Mouse (Mus musculus) bone marrow, adult 2 months (tissue): Measurements from ENCODE around the gene Gm11077. TPM values are rescaled to one million over a fixed set of nuclear protein-coding genes. Genes with fewer than 3 reads are reported as not detected.

Experiments used
- H3K27ac ChIP-seq: fragments of 200-500 bp; 2 replicates; pipeline ENCODE4 v1.5.1; 2012; ENCODE audit warnings: low read depth, mild to moderate bottlenecking, control low read depth, inconsistent platforms, low read length; ENCODE audit not compliant: control insufficient read depth, poor library complexity, insufficient read depth
- H3K4me1 ChIP-seq: fragments of 200-500 bp; 2 replicates; pipeline ENCODE4 v1.6.1; 2011; ENCODE audit warnings: low read length; ENCODE audit not compliant: control insufficient read depth, insufficient read depth
- H3K4me3 ChIP-seq: fragments of 200-500 bp; replicated peaks from 2 replicates; pipeline ENCODE3; 2011; ENCODE audit warnings: mild to moderate bottlenecking, low read depth, low read length, control low read depth; ENCODE audit not compliant: control insufficient read depth
- CTCF ChIP-seq: fragments of 200-500 bp; IDR thresholded peaks from 2 replicates; pipeline ENCODE4 v1.5.1; 2011; ENCODE audit warnings: low read length, control low read depth; ENCODE audit not compliant: control insufficient read depth, insufficient read depth
- POLR2A ChIP-seq: fragments of 200-500 bp; IDR thresholded peaks from 2 replicates; pipeline ENCODE4 v1.6.1; 2011; ENCODE audit warnings: low read depth, mild to moderate bottlenecking, control low read depth, low read length, borderline replicate concordance; ENCODE audit not compliant: control insufficient read depth
- WGBS: fragments of 180-500 bp; shearing (Covaris S2); methylation state at CpG from one replicate; pipeline ENCODE4 v1.1.7; 2018; 5-methylcytosine and 5-hydroxymethylcytosine counted together
- polyA plus RNA-seq: library from polyadenylated mRNA; stranded (reverse); fragments of >200 nt; gene quantifications from 2 replicates; pipeline ENCODE4 v1.2.4, GENCODE M21; 2011; ENCODE audit warnings: low replicate concordance; ENCODE audit not compliant: missing spikeins, insufficient read depth, insufficient read length

The Gm11077 gene
- polyA plus RNA-seq = not detected in 2 replicates

DNA sequence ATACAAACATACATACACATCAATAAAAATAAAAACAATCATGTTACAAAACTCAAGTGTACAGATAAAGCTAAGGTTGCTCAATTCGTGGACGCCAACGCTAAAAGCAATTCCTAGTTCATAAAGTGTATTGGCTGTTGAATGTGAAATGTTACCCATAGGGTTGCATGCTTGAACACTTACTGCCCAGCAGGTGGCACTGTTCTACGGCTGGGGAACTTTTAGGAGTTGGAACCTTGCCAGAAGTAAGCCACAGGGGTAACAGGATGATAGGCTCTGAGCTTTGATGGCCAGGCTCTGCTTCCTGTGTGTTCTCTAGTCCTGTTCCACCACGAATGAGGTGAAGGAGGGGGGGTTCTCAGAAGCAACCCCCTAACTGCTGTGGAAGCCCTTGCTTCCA, at the start of gene Gm11077:
Gm11077 (plus strand) TSS at position 13 of the 400 bp plus-strand sequence.
- 71% methylated on average over 5 of the region's 5 CpGs for WGBS
- H3K4me3 ChIP-seq = no peak within 1 kb of the TSS
- TF ChIP-seq POLR2A (no peak), CTCF (no peak)
- H3K27ac ChIP-seq = no peak within 1 kb of the TSS
- no peaks in the 10 kb centered on the region; the same call in 1 of the 2 replicates for H3K4me1 ChIP-seq

DNA sequence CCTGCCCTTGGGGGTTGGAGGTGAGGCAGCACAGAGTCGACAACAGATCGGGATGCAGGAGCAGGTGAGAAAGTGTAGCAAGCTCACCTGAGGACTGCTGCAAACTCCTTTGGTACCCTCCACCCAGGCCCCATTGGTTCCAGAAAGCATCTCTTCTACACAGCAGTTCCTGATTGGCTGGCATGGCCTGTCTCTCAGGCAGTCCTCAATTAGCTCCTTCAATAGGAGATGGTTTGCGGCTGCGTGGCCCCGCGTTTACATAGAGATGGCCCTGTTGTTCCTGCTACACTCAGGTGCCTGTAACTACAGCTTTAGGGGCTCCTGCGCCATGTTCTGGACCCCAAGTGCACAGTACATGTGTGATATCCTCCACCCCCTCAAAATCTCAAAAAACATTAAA, 48.4 kb upstream of the Gm11077 start:
- 95% methylated on average over 7 of the region's 7 CpGs for WGBS
- no peak overlapping the region for H3K4me3 ChIP-seq
- TF ChIP-seq POLR2A (no peak), CTCF (no peak)
- H3K27ac ChIP-seq = no peak overlapping the region
- H3K4me1 ChIP-seq = peaks cover 3% of the 10 kb centered on the region; the same call in 1 of the 2 replicates

DNA sequence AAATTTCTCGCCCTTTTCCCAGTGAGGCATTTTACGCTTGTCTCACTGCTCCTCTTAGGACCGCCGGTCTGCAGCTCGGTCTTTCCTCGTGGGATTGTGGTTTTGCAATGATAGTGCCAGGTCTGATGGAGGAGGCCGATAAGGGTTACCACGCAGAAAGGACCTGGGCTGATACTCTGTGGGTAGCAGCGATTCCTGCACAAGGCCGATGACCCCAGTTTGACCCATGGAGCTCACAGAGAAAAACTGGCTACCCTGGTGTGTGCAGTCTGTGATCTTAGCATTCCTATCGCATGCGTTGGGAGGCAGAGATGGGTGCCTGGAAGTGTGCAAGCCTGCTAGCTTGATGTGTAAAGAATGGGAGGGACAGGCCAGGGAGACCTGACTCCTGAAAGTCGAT, 46.3 kb upstream of the Gm11077 start:
- 8% methylated on average over 13 of the region's 13 CpGs for WGBS
- H3K27ac ChIP-seq = no peak overlapping the region

DNA sequence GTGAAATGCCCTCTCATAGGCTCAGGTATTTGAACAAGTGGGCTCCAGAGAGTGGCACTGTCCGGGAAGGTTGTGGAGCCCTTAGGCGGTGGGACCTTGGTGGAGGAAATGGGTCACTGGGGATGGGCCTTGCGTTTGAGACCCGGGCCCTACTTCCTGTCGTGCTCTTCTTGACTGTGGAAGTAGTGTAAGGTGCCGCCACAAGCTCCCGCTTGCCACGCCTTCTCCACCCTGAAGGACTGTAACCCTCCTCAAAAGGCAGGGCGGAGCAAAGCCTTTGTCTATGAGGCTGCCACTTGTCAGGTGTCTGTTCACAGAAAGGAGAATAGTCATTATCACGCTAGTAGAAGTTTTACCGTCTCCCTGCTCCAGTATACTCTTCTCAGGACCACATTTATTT, 44.7 kb upstream of the Gm11077 start:
- TF ChIP-seq POLR2A = no peak
- TF ChIP-seq CTCF = no peak
- H3K4me1 ChIP-seq = no peaks in the 10 kb centered on the region
- 84% methylated on average over 11 of the region's 11 CpGs for WGBS

More for the DNA sequence above, 46.3 kb upstream of the Gm11077 start:
- TF ChIP-seq POLR2A (no peak), CTCF (no peak)
- Histone ChIP-seq H3K4me3 (no peak overlapping the region), H3K4me1 (peaks cover 3% of the 10 kb centered on the region; the same call in 1 of the 2 replicates)

GRCm38 (mm10) chr6:140689617-140690404, 39.3 kb upstream of the Gm11077 start:
- TF ChIP-seq POLR2A (no peak), CTCF (no peak)
- WGBS = 89% methylated on average over 16 of the region's 16 CpGs
- Histone ChIP-seq H3K4me1 (no peaks in the 10 kb centered on the region), H3K4me3 (no peak overlapping the region), H3K27ac (no peak overlapping the region)

More for the DNA sequence above, 44.7 kb upstream of the Gm11077 start:
- Histone ChIP-seq H3K4me3 (no peak overlapping the region), H3K27ac (no peak overlapping the region)

DNA sequence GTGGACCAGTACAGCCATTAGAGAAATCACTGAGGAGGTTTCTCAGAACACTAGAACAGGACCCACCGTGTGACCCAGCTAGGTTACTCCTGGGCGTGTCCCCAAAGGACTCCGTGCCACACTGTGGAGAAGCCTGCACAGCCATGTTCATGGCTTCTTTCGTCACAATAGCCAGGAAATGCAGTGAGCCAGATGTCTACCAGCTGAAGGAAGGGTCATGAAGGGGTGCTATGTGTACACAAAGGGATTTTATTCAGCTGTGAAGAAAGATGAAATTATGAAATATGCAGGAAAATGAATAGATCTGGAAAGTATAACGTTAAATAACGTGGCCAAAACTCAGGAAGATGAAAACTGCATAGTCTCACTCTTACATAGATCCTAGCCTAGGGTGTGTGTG, 36.9 kb upstream of the Gm11077 start:
- H3K4me1 ChIP-seq = no peaks in the 10 kb centered on the region
- no peak overlapping the region for H3K4me3 ChIP-seq
- WGBS = 67% methylated on average over 6 of the region's 6 CpGs
- TF ChIP-seq CTCF = no peak
- TF ChIP-seq POLR2A = no peak
- H3K27ac ChIP-seq = no peak overlapping the region

DNA sequence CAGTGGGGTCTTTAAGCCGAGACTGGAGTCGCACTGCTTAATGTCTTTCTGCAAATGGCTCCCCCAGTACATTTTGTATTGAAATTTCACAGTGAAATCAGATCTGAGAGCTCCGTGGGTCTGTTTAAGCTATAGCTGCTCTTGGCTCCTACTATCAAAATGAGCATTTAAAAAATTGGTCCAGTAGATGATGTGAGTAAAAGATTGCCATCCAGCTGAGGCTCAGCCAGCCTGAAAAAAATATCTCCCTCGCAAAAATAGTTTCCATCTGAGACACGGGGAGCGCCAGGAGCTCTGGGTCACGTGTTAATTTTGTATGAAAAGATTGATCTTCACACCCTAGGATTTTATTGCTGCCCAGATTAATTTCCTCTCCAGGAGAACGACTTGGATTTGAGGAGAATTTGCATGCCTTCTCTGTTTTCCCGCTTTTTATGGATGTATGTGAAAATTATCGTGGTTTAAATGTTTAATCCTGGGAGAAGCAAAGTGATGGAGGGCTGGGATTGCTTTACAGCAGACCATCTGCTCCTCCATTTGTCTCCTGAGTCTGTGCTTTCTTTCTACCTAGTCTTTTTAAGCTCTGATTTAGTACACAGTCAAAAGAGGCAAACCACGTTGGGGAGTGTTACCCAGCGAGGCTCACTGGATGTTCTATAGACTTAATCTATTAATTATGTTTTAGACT, 32.7 kb upstream of the Gm11077 start:
- TF ChIP-seq POLR2A (no peak), CTCF (no peak)
- Histone ChIP-seq H3K27ac (no peak overlapping the region), H3K4me3 (no peak overlapping the region), H3K4me1 (no peaks in the 10 kb centered on the region)
- 76% methylated on average over 12 of the region's 12 CpGs for WGBS

- WGBS = 85% methylated on average over 11 of the region's 11 CpGs
- TF ChIP-seq POLR2A (no peak), CTCF (no peak)
- Histone ChIP-seq H3K4me3 (no peak overlapping the region), H3K27ac (no peak overlapping the region), H3K4me1 (no peaks in the 10 kb centered on the region)
Observed at GRCm38 (mm10) chr6:140697994-140698393, 31.1 kb upstream of the Gm11077 start.

- H3K4me3 ChIP-seq = no peak overlapping the region
- TF ChIP-seq POLR2A (no peak), CTCF (no peak)
- H3K27ac ChIP-seq = no peak overlapping the region
- H3K4me1 ChIP-seq = no peaks in the 10 kb centered on the region
- 87% methylated on average over 1 of the region's 1 CpGs for WGBS
Observed at GRCm38 (mm10) chr6:140698596-140698995, 30.5 kb upstream of the Gm11077 start.
